Mouse (Mus musculus): ENCODE measurements around the gene Ambra1. TPM values are rescaled to one million over a fixed set of nuclear protein-coding genes. Genes with fewer than 3 reads are reported as not detected.

Gene Ambra1
- polyA plus RNA-seq, 1 experiment from 2014 or later, result 12.3 TPM

DNA sequence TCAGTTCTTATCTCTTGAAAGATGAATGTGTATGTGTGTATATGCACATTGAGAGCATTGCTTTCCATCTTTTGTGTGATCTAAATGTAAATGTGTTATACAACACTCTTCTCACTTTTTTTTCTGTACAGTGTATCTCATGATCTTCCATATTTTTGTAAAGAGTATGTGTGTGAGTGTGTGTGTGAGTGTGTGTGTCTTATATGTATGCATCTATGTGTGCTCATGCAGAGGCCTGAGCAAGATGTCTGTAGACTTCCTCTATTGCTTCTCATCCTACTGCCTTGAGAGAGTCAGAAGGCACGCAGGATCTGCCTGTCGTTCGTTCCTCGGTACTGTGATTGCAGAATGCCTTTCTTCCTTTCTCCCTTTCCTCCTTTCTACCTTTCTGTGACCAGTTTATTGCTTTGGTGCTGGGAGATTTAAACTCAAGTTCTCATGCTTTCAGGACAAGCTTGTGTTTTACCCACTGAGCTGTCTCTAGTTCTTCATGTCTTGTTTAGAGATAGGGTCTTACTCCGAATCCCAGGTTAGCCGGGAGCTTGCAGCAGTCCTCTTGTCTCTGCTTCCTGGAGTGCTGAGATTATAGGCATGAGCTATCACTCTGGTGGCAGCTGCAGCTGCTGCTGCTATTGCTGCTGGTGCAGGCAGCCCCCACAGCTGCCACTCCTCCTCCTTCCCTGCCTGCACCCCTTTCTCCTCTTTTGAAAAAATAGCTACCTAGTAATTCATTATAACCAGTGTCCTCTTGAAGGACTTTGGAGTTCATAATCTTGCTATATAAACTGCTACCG, 148.7 kb downstream of the Ambra1 start:
- H3K4me1 ChIP-seq, result no peaks in the 10 kb centered on the region
- no peaks in the 10 kb centered on the region for H3K36me3 ChIP-seq
- WGBS, result 53% methylated on average over 7 of the region's 7 CpGs
- H3K9me3 ChIP-seq, result no peaks in the 10 kb centered on the region
- H3K4me3 ChIP-seq (replicated peaks), result no peak overlapping the region
- H3K27me3 ChIP-seq (replicated peaks), result no peaks in the 10 kb centered on the region
- no peak overlapping the region for H3K9ac ChIP-seq
- ATAC-seq (ENCODE audit: insufficient read depth, low FRiP score, low read depth), result no peak
- no peak overlapping the region for H3K27ac ChIP-seq
- H3K4me2 ChIP-seq, result no peak overlapping the region

DNA sequence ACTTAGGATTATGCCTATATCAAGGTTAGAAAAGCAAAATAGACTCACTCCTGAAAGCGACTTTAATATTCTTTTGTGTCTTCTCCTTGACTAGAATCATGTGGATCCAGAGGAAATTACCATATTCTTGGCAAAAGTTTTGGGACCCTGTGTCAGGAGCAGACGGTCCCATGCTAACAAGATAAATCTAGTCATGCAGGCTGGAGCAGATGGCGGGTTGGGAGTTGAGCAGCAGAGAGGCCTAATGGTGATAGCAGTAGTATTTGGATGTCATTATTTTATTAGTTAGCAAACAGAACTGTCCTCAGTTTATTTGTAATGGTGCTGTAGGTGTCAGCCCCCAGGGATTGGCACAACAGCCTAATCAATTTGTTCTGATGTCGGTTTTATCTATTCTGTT, 154.0 kb downstream of the Ambra1 start:
- no peak for ATAC-seq (ENCODE audit: insufficient read depth, low FRiP score, low read depth)
- Histone ChIP-seq H3K36me3 (0 out of 2 replicates have a peak, but pooled peaks cover 5% of the 10 kb centered on the region), H3K27ac (no peak overlapping the region), H3K9ac (no peak overlapping the region), H3K27me3 (replicated peaks) (no peaks in the 10 kb centered on the region), H3K4me2 (no peak overlapping the region), H3K4me1 (no peaks in the 10 kb centered on the region), H3K9me3 (no peaks in the 10 kb centered on the region), H3K4me3 (replicated peaks) (no peak overlapping the region)
- 66% methylated on average over 4 of the region's 4 CpGs for WGBS

DNA sequence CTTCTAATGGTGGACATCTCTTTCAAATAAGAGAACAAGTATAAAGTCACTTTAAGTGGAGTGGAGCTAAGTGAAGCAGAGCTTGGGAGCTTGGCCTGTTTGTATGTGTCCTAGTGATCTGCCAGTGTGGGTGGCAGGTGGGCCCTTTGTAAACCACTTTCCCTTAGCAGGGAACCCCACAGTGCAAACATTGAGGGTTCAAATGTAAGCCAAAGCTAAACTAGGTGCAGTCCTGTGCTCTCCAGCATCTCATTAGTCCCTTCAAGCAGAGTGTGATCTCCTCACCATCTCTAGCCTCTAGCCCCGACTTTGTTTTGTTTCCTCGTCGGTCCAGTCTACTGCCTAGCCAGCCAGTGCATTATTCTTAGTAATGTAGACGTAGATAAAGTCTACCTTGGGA, 154.7 kb downstream of the Ambra1 start:
- 69% methylated on average over 4 of the region's 4 CpGs for WGBS
- Histone ChIP-seq H3K4me2 (no peak overlapping the region), H3K9ac (no peak overlapping the region), H3K4me3 (replicated peaks) (no peak overlapping the region), H3K27ac (no peak overlapping the region), H3K36me3 (0 out of 2 replicates have a peak, but pooled peaks cover 5% of the 10 kb centered on the region), H3K9me3 (no peaks in the 10 kb centered on the region), H3K4me1 (no peaks in the 10 kb centered on the region), H3K27me3 (replicated peaks) (no peaks in the 10 kb centered on the region)
- ATAC-seq (ENCODE audit: insufficient read depth, low FRiP score, low read depth), result no peak

DNA sequence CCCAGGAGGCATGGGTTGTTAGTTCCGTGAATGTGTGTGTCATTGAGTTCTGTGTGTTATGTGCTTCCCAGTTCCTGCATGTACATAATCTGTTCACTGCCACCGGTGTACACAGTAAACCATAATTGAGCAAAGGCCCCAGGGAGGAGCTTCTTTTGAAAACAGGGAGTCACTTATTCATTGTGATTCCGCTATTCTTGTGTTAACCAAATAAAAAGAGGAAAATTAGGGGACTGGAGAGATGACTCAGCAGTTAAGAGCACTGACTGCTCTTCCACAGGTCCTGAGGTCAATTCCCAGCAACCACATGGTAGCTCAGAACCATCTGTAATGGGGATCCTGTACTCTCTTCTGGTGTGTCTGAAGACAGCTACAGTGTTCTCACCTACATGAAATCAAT, 164.8 kb downstream of the Ambra1 start:
- H3K4me2 ChIP-seq, result no peak overlapping the region
- H3K27me3 ChIP-seq (replicated peaks), result no peaks in the 10 kb centered on the region
- no peak overlapping the region for H3K27ac ChIP-seq
- no peak overlapping the region for H3K9ac ChIP-seq
- H3K4me3 ChIP-seq (replicated peaks), result no peak overlapping the region
- ATAC-seq (ENCODE audit: insufficient read depth, low FRiP score, low read depth), result no peak
- H3K4me1 ChIP-seq, result no peaks in the 10 kb centered on the region
- 80% methylated on average over 3 of the region's 3 CpGs for WGBS
- no peaks in the 10 kb centered on the region for H3K9me3 ChIP-seq
- H3K36me3 ChIP-seq, result 0 out of 2 replicates have a peak, but pooled peaks cover 3% of the 10 kb centered on the region

DNA sequence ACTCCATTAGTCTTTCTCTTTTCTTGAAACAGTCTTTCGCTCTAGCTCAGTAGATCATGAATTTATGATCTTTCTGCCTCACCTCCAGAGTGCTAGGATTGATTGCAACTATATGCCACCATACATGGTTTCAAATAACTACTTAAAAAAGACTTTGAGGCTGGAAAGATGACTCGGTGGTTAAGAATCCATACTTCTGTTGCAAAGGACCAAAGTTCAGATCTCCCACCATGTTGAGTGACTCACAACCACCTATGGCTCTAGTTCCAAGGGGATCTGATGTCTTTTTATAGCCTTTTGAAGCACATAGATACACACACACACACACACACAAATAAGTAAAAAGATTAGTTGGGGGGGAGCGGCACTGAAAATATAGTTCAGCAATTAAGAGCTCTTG, 165.5 kb downstream of the Ambra1 start:
- Histone ChIP-seq H3K36me3 (0 out of 2 replicates have a peak, but pooled peaks cover 4% of the 10 kb centered on the region), H3K4me1 (no peaks in the 10 kb centered on the region), H3K27me3 (replicated peaks) (no peaks in the 10 kb centered on the region), H3K4me3 (replicated peaks) (no peak overlapping the region), H3K9me3 (no peaks in the 10 kb centered on the region), H3K27ac (no peak overlapping the region), H3K4me2 (no peak overlapping the region), H3K9ac (no peak overlapping the region)
- WGBS, result 84% methylated on average over 3 of the region's 3 CpGs
- no peak for ATAC-seq (ENCODE audit: insufficient read depth, low FRiP score, low read depth)

DNA sequence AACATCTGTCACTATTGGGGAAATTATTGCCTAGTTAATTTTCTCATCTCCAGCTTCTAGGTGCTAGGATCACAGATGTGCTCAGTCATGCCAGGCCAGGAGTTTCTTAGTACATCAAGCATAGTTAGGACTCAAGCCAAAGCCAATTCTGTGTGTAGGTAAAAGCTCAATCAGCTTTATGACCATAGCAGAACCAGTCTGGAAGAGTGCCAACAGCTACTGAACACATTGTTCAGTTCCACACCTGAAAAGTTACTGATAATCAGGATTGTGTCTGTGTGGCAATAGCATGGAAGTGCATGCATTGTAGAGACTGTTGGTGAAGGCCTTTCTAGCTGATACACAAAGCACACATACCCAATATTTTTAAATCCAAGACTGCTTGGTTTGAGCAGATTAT, 168.0 kb downstream of the Ambra1 start:
- Histone ChIP-seq H3K4me3 (replicated peaks) (no peak overlapping the region), H3K9me3 (no peaks in the 10 kb centered on the region), H3K27ac (no peak overlapping the region), H3K27me3 (replicated peaks) (no peaks in the 10 kb centered on the region), H3K4me2 (no peak overlapping the region), H3K36me3 (0 out of 2 replicates have a peak, but pooled peaks cover 6% of the 10 kb centered on the region), H3K4me1 (no peaks in the 10 kb centered on the region), H3K9ac (no peak overlapping the region)
- no peak for ATAC-seq (ENCODE audit: insufficient read depth, low FRiP score, low read depth)

DNA sequence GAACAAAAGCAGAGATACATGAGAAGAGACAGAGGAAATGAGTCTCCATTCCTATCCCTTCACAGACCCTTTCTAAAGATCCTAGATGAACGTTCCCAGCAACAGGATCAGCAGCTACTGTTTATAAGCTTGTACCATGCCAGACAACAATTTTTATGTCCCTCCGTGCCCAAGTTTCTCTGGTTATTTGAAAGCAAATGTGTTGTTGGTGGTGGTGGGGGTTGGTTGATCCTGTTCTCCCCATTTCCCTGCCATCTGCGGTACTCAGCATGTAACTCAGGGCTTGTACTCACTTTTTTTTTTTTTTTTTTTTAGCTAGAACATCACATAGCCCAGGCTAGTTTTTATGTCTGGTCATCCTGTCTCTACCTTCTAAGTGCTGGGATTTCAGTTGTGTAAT, 169.2 kb downstream of the Ambra1 start:
- H3K36me3 ChIP-seq, result 0 out of 2 replicates have a peak, but pooled peaks cover 3% of the 10 kb centered on the region
- no peaks in the 10 kb centered on the region for H3K9me3 ChIP-seq
- no peaks in the 10 kb centered on the region for H3K27me3 ChIP-seq (replicated peaks)
- no peak overlapping the region for H3K4me3 ChIP-seq (replicated peaks)
- no peak overlapping the region for H3K9ac ChIP-seq
- no peaks in the 10 kb centered on the region for H3K4me1 ChIP-seq
- no peak for ATAC-seq (ENCODE audit: insufficient read depth, low FRiP score, low read depth)
- no peak overlapping the region for H3K27ac ChIP-seq
- no peak overlapping the region for H3K4me2 ChIP-seq
- WGBS, result 89% methylated on average over 3 of the region's 3 CpGs

DNA sequence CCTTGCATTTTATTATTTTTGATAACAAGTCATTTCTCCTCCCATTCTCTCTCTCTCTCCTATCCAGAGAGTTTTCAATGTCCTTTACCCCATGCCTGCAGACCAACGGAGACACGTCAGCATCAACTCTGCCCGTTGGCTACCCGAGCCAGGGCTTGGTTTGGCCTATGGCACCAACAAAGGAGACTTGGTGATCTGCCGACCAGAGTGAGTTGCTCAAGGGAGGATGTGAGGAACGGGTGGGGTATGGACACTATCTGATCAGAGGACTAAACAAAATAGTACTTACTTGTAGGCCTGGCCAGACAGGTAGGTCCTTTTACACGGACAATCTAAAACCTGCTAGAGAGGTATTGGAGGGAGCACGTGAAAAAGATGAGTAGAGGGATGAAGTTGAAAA, 170.5 kb downstream of the Ambra1 start:
- Histone ChIP-seq H3K36me3 (0 out of 2 replicates have a peak, but pooled peaks cover 3% of the 10 kb centered on the region), H3K4me2 (no peak overlapping the region), H3K9me3 (no peaks in the 10 kb centered on the region), H3K9ac (no peak overlapping the region), H3K27me3 (replicated peaks) (no peaks in the 10 kb centered on the region), H3K4me3 (replicated peaks) (no peak overlapping the region), H3K4me1 (no peaks in the 10 kb centered on the region; the same call in 1 of the 2 replicates), H3K27ac (no peak overlapping the region)
- WGBS, result 90% methylated on average over 8 of the region's 8 CpGs
- ATAC-seq (ENCODE audit: insufficient read depth, low FRiP score, low read depth), result no peak

DNA sequence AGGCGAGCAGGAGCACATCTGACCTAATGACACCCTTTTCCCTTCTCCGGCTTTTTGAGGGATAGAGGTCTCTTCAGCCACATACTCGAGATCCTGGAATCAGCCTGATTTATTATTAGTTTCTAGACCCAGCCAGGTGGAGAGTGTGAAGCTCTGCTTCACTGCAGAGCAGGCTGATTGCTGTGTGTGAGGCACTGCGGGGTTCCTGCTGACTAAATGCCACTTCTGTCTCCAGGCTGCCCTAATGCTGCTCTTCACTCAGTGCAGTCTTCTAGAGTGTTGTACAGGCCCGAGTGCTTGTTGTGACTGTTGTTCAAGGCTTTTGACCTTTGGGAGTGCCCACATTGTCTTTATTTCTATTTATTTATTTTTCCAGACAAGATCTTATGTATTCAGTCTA, 172.4 kb downstream of the Ambra1 start:
- no peaks in the 10 kb centered on the region; the same call in 1 of the 2 replicates for H3K4me1 ChIP-seq
- 69% methylated on average over 5 of the region's 5 CpGs for WGBS
- no peak overlapping the region for H3K9ac ChIP-seq
- no peaks in the 10 kb centered on the region for H3K9me3 ChIP-seq
- no peaks in the 10 kb centered on the region for H3K27me3 ChIP-seq (replicated peaks)
- no peak overlapping the region for H3K27ac ChIP-seq
- 0 out of 2 replicates have a peak, but pooled peaks cover 10% of the 10 kb centered on the region for H3K36me3 ChIP-seq
- ATAC-seq (ENCODE audit: insufficient read depth, low FRiP score, low read depth), result no peak
- no peak overlapping the region for H3K4me2 ChIP-seq
- no peak overlapping the region for H3K4me3 ChIP-seq (replicated peaks)

DNA sequence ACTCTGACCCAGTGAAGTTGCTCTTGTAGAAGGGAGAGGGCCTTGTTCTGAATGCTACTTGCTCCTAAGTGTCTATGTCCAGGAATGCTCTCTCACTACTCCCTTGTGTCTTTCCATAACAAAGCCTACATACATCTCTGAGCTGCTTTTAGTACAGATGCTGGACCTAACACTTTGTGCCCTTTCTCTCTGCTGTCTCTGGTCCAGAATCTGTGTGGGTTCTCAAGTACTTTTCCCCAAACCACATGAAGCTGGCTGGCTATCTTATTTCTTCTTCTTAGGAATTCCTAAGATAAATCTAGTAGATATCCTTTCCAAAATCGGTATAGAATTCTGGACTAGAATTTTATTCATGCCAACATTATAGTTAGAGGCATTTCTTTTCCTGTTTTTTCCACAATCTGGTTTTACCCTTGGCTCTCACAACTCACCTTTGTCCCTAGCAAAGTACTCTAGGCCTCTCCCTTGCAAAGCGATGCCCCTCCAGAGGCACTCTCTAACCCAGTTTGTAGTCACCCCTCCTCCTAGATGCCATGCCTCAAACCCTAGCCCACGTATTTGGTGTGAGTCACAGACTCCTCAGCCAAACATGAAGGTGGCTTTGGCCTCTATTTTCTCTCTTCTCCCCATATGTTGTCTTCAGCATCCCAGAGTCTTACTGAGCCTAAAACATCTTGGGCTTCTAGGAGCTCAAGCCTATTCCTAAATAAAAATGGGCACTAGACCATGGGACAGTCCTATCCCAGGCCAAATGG, 173.4 kb downstream of the Ambra1 start:
- H3K9ac ChIP-seq, result no peak overlapping the region
- H3K27me3 ChIP-seq (replicated peaks), result no peaks in the 10 kb centered on the region
- ATAC-seq (ENCODE audit: insufficient read depth, low FRiP score, low read depth), result no peak
- 0 out of 2 replicates have a peak, but pooled peaks cover 10% of the 10 kb centered on the region for H3K36me3 ChIP-seq
- no peak overlapping the region for H3K4me3 ChIP-seq (replicated peaks)
- H3K4me1 ChIP-seq, result no peaks in the 10 kb centered on the region; the same call in 1 of the 2 replicates
- H3K9me3 ChIP-seq, result no peaks in the 10 kb centered on the region
- no peak overlapping the region for H3K27ac ChIP-seq
- WGBS, result 90% methylated on average over 3 of the region's 3 CpGs
- no peak overlapping the region for H3K4me2 ChIP-seq

DNA sequence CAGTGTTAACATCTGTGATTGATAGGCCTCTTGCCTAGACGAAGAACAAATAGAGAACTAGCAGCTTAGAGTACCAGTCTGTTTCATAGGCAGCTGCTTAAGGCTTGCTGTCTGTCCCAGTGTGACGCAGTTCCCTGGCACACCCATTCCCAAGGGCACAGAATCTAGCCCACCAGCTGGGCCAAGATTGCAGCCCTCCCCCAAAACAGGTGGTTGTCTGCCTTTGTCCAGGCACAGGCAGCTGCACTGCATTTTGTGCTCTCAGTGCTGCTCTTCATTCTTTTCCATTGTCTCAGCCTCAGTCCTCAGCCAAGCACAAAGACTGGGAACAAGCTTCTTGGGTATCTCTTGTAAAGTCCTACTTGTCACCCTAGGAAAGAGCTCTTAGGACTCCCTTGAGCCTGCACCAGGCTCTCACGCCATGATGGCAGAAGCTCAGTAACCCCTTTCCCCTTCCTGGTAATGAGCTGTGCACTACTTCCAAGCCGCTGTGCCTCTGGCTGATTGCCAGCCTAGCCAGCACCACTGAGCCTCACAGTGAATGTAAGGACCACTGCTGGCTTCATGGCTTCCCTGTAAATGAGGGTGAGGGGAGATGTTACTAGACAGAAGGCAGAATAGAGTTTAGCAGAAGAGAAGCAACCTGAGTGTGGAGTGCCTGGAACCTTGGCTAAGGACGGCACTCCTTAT, 174.8 kb downstream of the Ambra1 start:
- Histone ChIP-seq H3K4me3 (replicated peaks) (no peak overlapping the region), H3K4me1 (no peaks in the 10 kb centered on the region; the same call in 1 of the 2 replicates), H3K4me2 (no peak overlapping the region), H3K9ac (no peak overlapping the region), H3K36me3 (peaks cover 15% of the 10 kb centered on the region; the same call in 1 of the 2 replicates), H3K9me3 (no peaks in the 10 kb centered on the region), H3K27ac (no peak overlapping the region), H3K27me3 (replicated peaks) (no peaks in the 10 kb centered on the region)
- ATAC-seq (ENCODE audit: insufficient read depth, low FRiP score, low read depth), result no peak
- WGBS, result 74% methylated on average over 5 of the region's 5 CpGs
